Mouse (Mus musculus) forebrain, embryonic 13.5 days (tissue): ENCODE results near the gene Jarid2. TPM values are rescaled to one million over a fixed set of nuclear protein-coding genes. Genes with fewer than 3 reads are reported as not detected.
"Not testable (repeated sequence)": the region's sequence is repeated elsewhere in the genome, so short reads cannot be mapped to it uniquely, and the experiment has no call there.

Source experiments
- ATAC-seq: fragments of 200-750 bp; cut with Nextera tagmentation; 2 replicates; pipeline ENCODE4 v1.8.0; 2017
- H3K27ac ChIP-seq: fragments of 300-500 bp; sonication (generic); 2 replicates; pipeline ENCODE4 v1.5.1; 2015; ENCODE audit warnings: inconsistent platforms, mild to moderate bottlenecking, moderate library complexity
- H3K27me3 ChIP-seq: fragments of 300-500 bp; sonication (generic); 2 replicates; pipeline ENCODE4 v1.6.1; 2015; ENCODE audit warnings: mild to moderate bottlenecking, inconsistent platforms
- H3K36me3 ChIP-seq: fragments of 300-500 bp; sonication (generic); 2 replicates; pipeline ENCODE4 v1.6.1; 2015; ENCODE audit warnings: mild to moderate bottlenecking, inconsistent platforms; ENCODE audit not compliant: poor library complexity, severe bottlenecking
- H3K4me1 ChIP-seq: fragments of 300-500 bp; sonication (generic); 2 replicates; pipeline ENCODE4 v1.6.1; 2015; ENCODE audit warnings: inconsistent platforms
- H3K4me2 ChIP-seq: fragments of 300-500 bp; sonication (generic); 2 replicates; pipeline ENCODE4 v1.6.1; 2015; ENCODE audit warnings: inconsistent platforms, mild to moderate bottlenecking, moderate library complexity
- H3K4me3 ChIP-seq: fragments of 300-500 bp; sonication (generic); 2 replicates; pipeline ENCODE4 v1.5.1; 2015; ENCODE audit warnings: mild to moderate bottlenecking, inconsistent platforms
- H3K9ac ChIP-seq: fragments of 300-500 bp; sonication (generic); 2 replicates; pipeline ENCODE4 v1.6.1; 2015; ENCODE audit warnings: mild to moderate bottlenecking, inconsistent platforms
- H3K9me3 ChIP-seq: fragments of 300-500 bp; sonication (generic); replicated peaks from 2 replicates; pipeline ENCODE4 v1.6.1; 2016; ENCODE audit warnings: inconsistent platforms
- WGBS: fragments of 180-500 bp; shearing (Covaris S2); methylation state at CpG from one replicate; pipeline ENCODE4 v1.1.7; 2015; 5-methylcytosine and 5-hydroxymethylcytosine counted together
- polyA plus RNA-seq: library from polyadenylated mRNA; unstranded; fragments of >200 nt; fragmentation: Nextera tagmentation; extraction: Ambion mirVana; gene quantifications from 2 replicates; pipeline ENCODE4 v1.2.1, GENCODE M21; 2015

Jarid2 gene
- polyA plus RNA-seq, 1 experiment from 2014 or later = 36.7 TPM

- no peaks in the 10 kb centered on the region for H3K36me3 ChIP-seq
- 70% methylated on average over 5 of the region's 5 CpGs for WGBS
Measured at GRCm38 (mm10) chr13:44711062-44711461, 18.2 kb upstream of the Jarid2 start.

GRCm38 (mm10) chr13:44711882-44712281, 17.4 kb upstream of the Jarid2 start:
- H3K27me3 ChIP-seq = no peaks in the 10 kb centered on the region
- WGBS = 26% methylated on average over 1 of the region's 1 CpGs
- no peak overlapping the region for H3K9ac ChIP-seq
- peaks cover 13% of the 10 kb centered on the region for H3K4me1 ChIP-seq
- no peak overlapping the region for H3K4me3 ChIP-seq
- ATAC-seq = no peak
- H3K9me3 ChIP-seq = no peaks in the 10 kb centered on the region
- no peaks in the 10 kb centered on the region for H3K36me3 ChIP-seq
- H3K27ac ChIP-seq = no peak overlapping the region
- no peak overlapping the region for H3K4me2 ChIP-seq

More at GRCm38 (mm10) chr13:44711062-44711461, 18.2 kb upstream of the Jarid2 start:
- H3K4me2 ChIP-seq = no peak overlapping the region
- ATAC-seq = no peak
- H3K4me1 ChIP-seq = peaks cover 18% of the 10 kb centered on the region
- H3K4me3 ChIP-seq = no peak overlapping the region
- no peak overlapping the region for H3K27ac ChIP-seq
- no peaks in the 10 kb centered on the region for H3K9me3 ChIP-seq
- no peaks in the 10 kb centered on the region for H3K27me3 ChIP-seq
- H3K9ac ChIP-seq = no peak overlapping the region

GRCm38 (mm10) chr13:44715187-44715885, 13.9 kb upstream of the Jarid2 start:
- no peak overlapping the region; the same call in 1 of the 2 replicates for H3K27ac ChIP-seq
- ATAC-seq = peak; percentile 78
- no peaks in the 10 kb centered on the region for H3K9me3 ChIP-seq
- WGBS = 9% methylated on average over 10 of the region's 10 CpGs
- H3K4me2 ChIP-seq = peak overlapping the region; percentile 27
- no peaks in the 10 kb centered on the region for H3K27me3 ChIP-seq
- H3K36me3 ChIP-seq = no peaks in the 10 kb centered on the region
- peaks cover 9% of the 10 kb centered on the region for H3K4me1 ChIP-seq
- no peak overlapping the region for H3K4me3 ChIP-seq
- no peak overlapping the region for H3K9ac ChIP-seq

- no peak for ATAC-seq
- H3K4me1 ChIP-seq = no peaks in the 10 kb centered on the region; the same call in 1 of the 2 replicates
- 95% methylated on average over 9 of the region's 9 CpGs for WGBS
Measured at GRCm38 (mm10) chr13:44717838-44718237, 11.4 kb upstream of the Jarid2 start.

GRCm38 (mm10) chr13:44718465-44718864, 10.8 kb upstream of the Jarid2 start:
- H3K9me3 ChIP-seq, H3K4me1 ChIP-seq, H3K4me2 ChIP-seq, H3K4me3 ChIP-seq, H3K36me3 ChIP-seq, H3K27ac ChIP-seq, H3K9ac ChIP-seq, ATAC-seq, H3K27me3 ChIP-seq: not testable (repeated sequence)
- whole genome bisulfite sequencing = 93% methylated on average over 5 of the region's 5 CpGs

More at GRCm38 (mm10) chr13:44717838-44718237, 11.4 kb upstream of the Jarid2 start:
- H3K27me3 ChIP-seq = no peaks in the 10 kb centered on the region
- no peak overlapping the region for H3K4me3 ChIP-seq
- no peaks in the 10 kb centered on the region for H3K36me3 ChIP-seq
- no peak overlapping the region for H3K27ac ChIP-seq
- H3K4me2 ChIP-seq = no peak overlapping the region
- no peaks in the 10 kb centered on the region for H3K9me3 ChIP-seq
- H3K9ac ChIP-seq = no peak overlapping the region

- Histone ChIP-seq H3K9me3 (no peaks in the 10 kb centered on the region), H3K4me2 (no peak overlapping the region), H3K4me1 (no peaks in the 10 kb centered on the region; the same call in 1 of the 2 replicates), H3K27ac (no peak overlapping the region), H3K4me3 (no peak overlapping the region), H3K27me3 (no peaks in the 10 kb centered on the region), H3K9ac (no peak overlapping the region), H3K36me3 (no peaks in the 10 kb centered on the region)
- WGBS = 89% methylated on average over 1 of the region's 1 CpGs
- ATAC-seq = no peak
Measured at GRCm38 (mm10) chr13:44720094-44720493, 9.2 kb upstream of the Jarid2 start.

- H3K4me3 ChIP-seq = no peak overlapping the region
- no peaks in the 10 kb centered on the region for H3K27me3 ChIP-seq
- H3K9ac ChIP-seq = no peak overlapping the region
- H3K36me3 ChIP-seq = no peaks in the 10 kb centered on the region
- no peak for ATAC-seq
- no peak overlapping the region for H3K27ac ChIP-seq
- no peaks in the 10 kb centered on the region for H3K9me3 ChIP-seq
- 74% methylated on average over 5 of the region's 5 CpGs for WGBS
- H3K4me1 ChIP-seq = no peaks in the 10 kb centered on the region
- no peak overlapping the region for H3K4me2 ChIP-seq
Measured at GRCm38 (mm10) chr13:44721891-44722547, 7.3 kb upstream of the Jarid2 start.

- not testable (repeated sequence) for H3K36me3 ChIP-seq, H3K4me3 ChIP-seq, H3K27me3 ChIP-seq, ATAC-seq, H3K27ac ChIP-seq, H3K9me3 ChIP-seq, H3K4me1 ChIP-seq, H3K4me2 ChIP-seq, H3K9ac ChIP-seq
- WGBS = 90% methylated on average over 9 of the region's 9 CpGs
Measured at GRCm38 (mm10) chr13:44723522-44723921, 5.8 kb upstream of the Jarid2 start.

- WGBS = 15% methylated on average over 1 of the region's 1 CpGs
- peaks cover 15% of the 10 kb centered on the region; the same call in 1 of the 2 replicates for H3K4me1 ChIP-seq
- no peak overlapping the region for H3K4me3 ChIP-seq
- H3K27me3 ChIP-seq = no peaks in the 10 kb centered on the region
- no peaks in the 10 kb centered on the region for H3K9me3 ChIP-seq
- H3K36me3 ChIP-seq = no peaks in the 10 kb centered on the region
- ATAC-seq = no peak
- no peak overlapping the region for H3K4me2 ChIP-seq
- H3K9ac ChIP-seq = no peak overlapping the region
- no peak overlapping the region for H3K27ac ChIP-seq
Measured at GRCm38 (mm10) chr13:44728145-44728880, 961 bp upstream of the Jarid2 start.

- ATAC-seq = peak; percentile 97
- Histone ChIP-seq H3K27ac (peak overlapping the region; percentile 95), H3K9ac (peak overlapping the region; percentile 82), H3K27me3 (no peaks in the 10 kb centered on the region), H3K4me2 (peak overlapping the region; percentile 89), H3K4me3 (peak overlapping the region; percentile 74), H3K4me1 (peaks cover 29% of the 10 kb centered on the region), H3K9me3 (no peaks in the 10 kb centered on the region), H3K36me3 (no peaks in the 10 kb centered on the region)
- WGBS = 2% methylated on average over 49 of the region's 87 CpGs
Measured at GRCm38 (mm10) chr13:44730146-44730864, 1.0 kb downstream of the Jarid2 start.

- ATAC-seq = peak; percentile 82
- Histone ChIP-seq H3K9me3 (no peaks in the 10 kb centered on the region), H3K27me3 (no peaks in the 10 kb centered on the region), H3K4me2 (peak overlapping the region; percentile 89), H3K36me3 (no peaks in the 10 kb centered on the region), H3K9ac (peak overlapping the region; percentile 81), H3K27ac (peak overlapping the region; percentile 95), H3K4me3 (peak overlapping the region; percentile 74), H3K4me1 (peaks cover 29% of the 10 kb centered on the region)
- 0% methylated on average over 37 of the region's 41 CpGs for WGBS
Measured at GRCm38 (mm10) chr13:44730939-44731551, 1.8 kb downstream of the Jarid2 start.
